Mouse (Mus musculus) lung, adult 2 months (tissue): ENCODE results near the gene Rtn4rl1.

Source experiments
- CTCF ChIP-seq: fragments of 200-500 bp; IDR thresholded peaks from 2 replicates; pipeline ENCODE4 v1.5.1; 2011; ENCODE audit warnings: mild to moderate bottlenecking, low read length, control low read depth; ENCODE audit not compliant: insufficient read depth
- POLR2A ChIP-seq: fragments of 200-500 bp; IDR thresholded peaks from 2 replicates; pipeline ENCODE4 v1.6.1; 2011; ENCODE audit warnings: low read depth, mild to moderate bottlenecking, control low read depth, low read length, borderline replicate concordance; ENCODE audit errors: extremely low read depth

DNA sequence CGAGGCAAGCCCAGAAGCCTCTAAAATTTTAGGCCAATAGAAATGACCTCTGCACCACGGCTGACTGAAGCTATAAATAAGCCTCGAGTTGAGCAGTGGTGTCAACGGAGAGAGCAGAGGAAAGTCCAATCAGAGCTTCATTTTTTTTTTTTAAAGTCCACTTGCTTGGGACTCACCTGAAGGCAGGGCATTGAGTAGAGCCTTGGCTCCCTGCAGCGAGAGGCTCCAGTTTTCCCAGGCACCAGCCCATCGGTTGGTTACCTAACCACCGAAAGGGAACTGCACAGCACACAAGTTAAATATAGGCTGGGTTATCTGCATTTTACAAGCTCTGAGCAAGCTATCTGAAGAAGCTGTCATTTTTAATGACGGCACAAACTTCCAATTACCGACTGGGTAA lies 101.3 kb downstream of the Rtn4rl1 start:
- TF ChIP-seq POLR2A (no peak), CTCF (no peak)
